Mouse (Mus musculus): ENCODE data around the gene Mkks.
"Not testable (repeated sequence)": the region's sequence is repeated elsewhere in the genome, so short reads cannot be mapped to it uniquely, and the experiment has no call there.

Gene Mkks

GRCm38 (mm10) chr2:136891068-136891950 is at the start of gene Mkks, which contains the start of the genes Slx4ip and AL731706.1:
TSS of gene Mkks (minus strand) at chr2:136891389.
TSS of gene Slx4ip (plus strand) at chr2:136891218.
TSS of gene AL731706.1 (minus strand) at chr2:136891389.
- peak; percentile 100 for DNase-seq (ENCODE audit: inconsistent age in 2 of 2, low spot score in 1 of 2)

DNA sequence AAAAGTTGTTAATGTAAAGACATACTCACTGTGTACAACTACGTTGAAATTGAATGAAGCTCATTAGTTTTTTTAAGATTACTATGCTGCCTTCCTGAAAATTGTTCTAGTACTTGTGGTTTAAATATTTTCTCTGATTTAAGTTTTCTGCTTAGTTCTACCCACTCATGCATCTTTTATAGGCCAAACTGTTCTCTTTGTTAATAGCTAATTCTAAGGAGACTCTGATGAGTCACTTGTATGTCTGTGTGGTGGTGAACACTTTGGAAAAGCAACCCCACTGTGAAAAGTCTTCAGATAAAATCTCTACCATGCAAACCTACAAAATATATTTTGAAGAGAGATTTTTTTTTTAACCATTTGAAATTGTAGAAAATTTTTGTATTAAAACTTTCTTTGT is 47.1 kb upstream of the Mkks start:
- DNase-seq (ENCODE audit: inconsistent age in 2 of 2, low spot score in 1 of 2): no peak

DNA sequence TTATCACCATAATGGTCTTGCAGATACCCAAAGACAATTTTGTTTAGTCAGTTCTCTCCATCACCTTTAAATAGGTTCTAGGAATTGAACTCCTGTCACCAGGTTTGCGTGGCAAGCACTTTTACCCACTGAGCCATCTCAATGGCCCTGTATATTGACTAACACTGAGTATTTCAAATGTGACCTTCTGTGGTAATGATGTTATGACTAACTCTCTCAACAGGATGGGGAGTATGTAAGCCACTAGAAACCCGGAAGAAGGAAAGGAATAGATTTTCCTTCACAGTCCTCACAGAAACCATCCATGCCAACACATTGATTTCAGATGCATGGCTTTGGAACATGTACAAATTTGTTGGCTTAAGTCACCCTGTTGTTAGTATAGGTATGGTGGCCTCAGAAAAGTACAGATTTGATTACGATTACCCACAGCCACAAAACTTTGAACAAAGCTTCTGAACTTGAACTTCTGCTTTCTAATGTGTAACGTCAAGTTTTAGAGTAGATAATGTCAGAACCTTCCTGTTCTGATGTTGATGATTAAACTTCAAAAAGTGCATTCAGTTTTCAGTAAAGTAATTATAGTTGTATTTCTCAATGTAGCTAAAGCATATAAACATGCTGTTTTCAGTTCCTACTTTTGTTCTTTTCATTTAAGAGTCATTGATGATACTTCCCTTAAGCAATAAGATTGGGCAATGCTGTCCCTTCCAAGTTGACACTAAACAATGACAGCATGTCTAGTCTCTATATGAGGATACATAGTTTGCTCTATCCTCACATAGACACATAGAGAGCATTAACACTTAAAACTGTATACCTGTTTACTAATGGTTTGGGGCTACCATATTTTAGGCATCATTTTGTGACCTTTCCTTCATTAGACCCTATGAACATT is 45.5 kb upstream of the Mkks start:
- DNase-seq (ENCODE audit: inconsistent age in 2 of 2, low spot score in 1 of 2): no peak

DNA sequence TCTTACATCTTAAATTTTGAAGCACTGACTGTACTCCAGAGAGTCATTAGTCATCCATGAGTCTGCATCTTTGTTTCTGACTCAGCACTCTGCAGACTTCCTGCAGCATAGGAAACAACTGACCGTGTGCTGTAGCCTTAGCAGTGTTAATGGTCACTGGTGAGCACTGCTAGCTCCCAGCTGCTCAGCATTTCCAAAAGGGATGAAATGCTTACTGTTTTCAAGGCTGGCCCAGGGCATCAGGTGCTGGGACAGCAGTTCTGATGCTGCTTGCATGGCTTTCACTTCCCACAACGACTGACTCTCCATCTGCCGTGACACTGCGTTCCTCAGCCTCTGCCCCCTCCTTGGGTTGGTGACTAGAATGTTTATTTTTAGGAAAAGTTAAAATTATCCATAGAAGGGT is 29.8 kb upstream of the Mkks start:
- DNase-seq (ENCODE audit: inconsistent age in 2 of 2, low spot score in 1 of 2): peak; percentile 59 to 80

- peak; percentile 9 to 47 for DNase-seq (ENCODE audit: inconsistent age in 2 of 2, low spot score in 1 of 2)
Measured at GRCm38 (mm10) chr2:136920257-136920993, 29.2 kb upstream of the Mkks start.

DNA sequence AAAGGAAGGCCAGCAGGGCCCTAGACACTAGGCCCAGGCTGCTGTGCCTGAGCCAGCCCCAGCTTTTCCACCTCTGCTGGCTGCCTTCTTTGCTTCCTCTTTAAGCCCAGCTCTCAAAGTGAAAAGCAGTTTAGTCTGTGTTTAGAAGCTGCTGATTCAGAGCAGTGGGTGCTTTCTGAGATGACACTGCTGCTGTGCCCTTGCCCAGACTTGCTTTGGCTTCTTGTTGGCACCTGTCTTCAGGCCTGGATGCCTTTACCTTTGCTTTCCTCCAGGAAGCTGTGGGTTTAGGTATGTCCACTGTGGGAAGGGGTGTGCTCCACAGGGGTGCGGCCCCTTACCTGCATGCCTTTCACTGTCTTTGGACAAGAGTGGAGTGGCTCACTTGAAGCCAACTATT is 28.2 kb upstream of the Mkks start:
- no peak for DNase-seq (ENCODE audit: inconsistent age in 2 of 2, low spot score in 1 of 2)

DNA sequence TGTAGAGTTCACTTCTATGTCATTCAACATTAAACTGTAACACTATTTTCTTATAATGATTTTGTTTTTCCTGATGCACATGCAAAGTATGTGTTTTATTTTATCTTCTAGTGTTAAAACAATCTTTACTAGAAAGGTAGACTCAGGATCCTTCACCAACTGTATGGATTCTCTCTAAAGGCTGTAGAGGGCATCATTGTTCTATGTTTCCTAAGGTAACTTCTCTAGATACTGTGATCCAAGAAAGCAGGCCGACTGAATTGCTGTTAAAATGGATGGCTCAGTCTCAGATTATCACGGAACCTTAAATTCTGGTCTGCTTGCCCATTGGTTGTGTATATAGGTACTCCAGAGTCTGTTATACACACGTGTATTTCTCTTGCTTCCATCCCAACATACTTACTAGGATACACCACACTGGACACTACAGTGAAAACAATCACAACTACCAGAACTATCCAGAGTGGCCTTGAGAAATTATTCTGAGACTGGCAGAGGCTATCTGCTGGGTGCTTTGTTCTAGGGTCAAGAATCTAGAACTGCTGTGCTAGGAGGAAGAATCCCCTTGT is 23.2 kb upstream of the Mkks start:
- DNase-seq (ENCODE audit: inconsistent age in 2 of 2, low spot score in 1 of 2): peak in 1 of 2 experiments; percentile 64

- DNase-seq (ENCODE audit: inconsistent age in 2 of 2, low spot score in 1 of 2): no peak
Measured at GRCm38 (mm10) chr2:136913021-136913420, 21.8 kb upstream of the Mkks start.

DNA sequence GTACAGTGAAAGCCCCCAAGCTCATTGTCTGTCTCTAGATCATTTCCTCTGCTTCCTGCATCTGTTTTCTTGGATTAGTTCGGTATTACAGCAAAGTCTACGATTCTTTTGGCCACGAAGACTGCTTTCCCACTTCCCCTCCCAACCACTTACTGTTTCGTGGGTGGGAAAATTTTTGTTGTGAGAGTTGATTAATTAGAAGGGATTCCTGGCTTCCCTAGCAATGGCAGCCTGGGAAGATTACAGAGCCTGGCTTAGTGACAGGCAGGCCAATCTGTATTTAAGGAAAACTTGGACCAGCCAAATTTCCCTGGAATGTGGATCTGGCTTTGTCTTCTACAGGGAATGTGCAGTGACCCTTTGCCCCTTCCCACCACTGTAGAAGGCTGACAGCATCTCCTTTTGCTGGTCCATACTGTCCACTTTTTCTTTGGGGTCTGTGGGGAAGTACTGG is 20.8 kb upstream of the Mkks start:
- DNase-seq (ENCODE audit: inconsistent age in 2 of 2, low spot score in 1 of 2): peak in 1 of 2 experiments; percentile 37

DNA sequence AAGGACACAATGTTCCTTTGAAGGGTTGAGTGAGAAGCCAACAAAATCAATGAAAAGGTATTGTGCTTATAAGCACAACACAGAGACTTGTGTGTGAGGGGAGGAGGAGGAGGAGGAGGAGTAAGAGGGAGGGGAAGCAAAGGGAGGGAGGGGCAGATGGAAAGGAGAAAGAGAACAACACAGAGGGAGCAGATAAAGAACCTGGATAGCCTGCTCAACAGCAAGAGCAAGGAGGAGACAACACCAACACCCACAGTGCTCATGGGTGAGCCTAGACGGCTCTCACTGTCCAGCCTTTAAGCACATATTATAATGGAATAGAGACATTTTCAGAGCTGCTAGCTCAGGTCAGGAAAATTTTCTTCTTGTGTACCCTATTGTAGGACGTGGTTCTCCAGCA is 18.1 kb upstream of the Mkks start:
- DNase-seq (ENCODE audit: inconsistent age in 2 of 2, low spot score in 1 of 2): no peak

- no peak for DNase-seq (ENCODE audit: inconsistent age in 2 of 2, low spot score in 1 of 2)
Measured at GRCm38 (mm10) chr2:136908596-136908995, 17.4 kb upstream of the Mkks start.

DNA sequence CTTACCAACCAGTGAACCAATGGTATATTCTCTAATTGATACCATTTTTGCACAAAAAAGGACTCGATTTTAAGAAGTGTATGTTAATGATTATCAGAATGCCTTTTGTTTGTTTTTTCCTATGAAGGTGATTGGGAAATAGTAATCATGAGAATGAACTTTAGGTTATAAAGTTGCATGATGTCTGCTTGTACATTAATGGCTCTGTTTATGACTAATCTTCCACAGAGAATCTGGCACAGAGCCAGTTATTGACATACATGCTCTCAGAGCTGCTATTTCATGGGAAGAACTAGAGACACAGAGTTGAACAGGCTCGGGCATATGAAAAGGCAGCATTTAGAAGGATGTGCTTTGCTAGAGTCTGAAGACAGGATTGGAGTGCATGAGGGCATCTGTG is 4.9 kb upstream of the Mkks start:
- no peak for DNase-seq (ENCODE audit: inconsistent age in 2 of 2, low spot score in 1 of 2)

DNA sequence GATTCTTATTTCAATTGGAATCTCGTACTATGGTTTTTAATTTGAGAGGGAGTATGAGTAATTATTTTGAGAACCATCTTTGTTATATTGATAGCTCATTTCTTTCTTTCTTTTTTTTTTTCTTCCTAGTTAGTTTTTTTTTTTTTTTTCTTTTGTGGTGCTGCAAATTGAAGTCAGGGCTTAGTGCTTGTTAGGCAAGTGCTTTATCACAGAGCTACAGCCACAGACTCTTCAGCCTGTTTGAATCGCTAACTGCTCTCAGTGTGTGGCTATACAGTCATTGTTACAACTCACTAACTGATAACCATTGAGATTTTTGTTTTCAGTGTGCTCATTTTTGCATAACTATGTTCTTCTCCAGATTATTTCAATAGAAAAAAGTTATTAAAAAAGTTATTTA is 3.3 kb upstream of the Mkks start:
- no peak for DNase-seq (ENCODE audit: inconsistent age in 2 of 2, low spot score in 1 of 2)

GRCm38 (mm10) chr2:136891951-136892371 is 772 bp upstream of the Mkks start:
- peak; percentile 96 to 99 for DNase-seq (ENCODE audit: inconsistent age in 2 of 2, low spot score in 1 of 2)

DNA sequence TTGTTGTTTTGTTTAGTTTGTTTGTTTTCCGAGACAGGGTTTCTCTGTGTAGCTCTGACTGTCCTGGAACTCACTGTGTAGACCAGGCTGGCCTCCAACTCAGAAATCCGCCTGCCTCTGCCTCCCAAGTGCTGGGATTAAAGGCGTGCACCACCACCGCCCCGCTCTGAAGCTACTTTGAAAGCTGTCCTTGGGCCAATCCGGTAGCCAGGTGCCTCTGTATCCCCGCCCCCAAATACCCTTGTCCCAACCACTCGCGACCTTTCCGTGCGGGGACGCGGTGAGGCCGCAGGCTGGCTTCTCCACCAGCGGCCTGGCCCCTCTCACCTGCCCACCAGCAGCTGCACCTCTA is 497 bp downstream of the Mkks start:
- not testable (repeated sequence) for DNase-seq (ENCODE audit: inconsistent age in 2 of 2, low spot score in 1 of 2)

GRCm38 (mm10) chr2:136886846-136887245 is 4.3 kb downstream of the Mkks start:
- DNase-seq (ENCODE audit: inconsistent age in 2 of 2, low spot score in 1 of 2): peak in 1 of 2 experiments; percentile 62

- no peak for DNase-seq (ENCODE audit: inconsistent age in 2 of 2, low spot score in 1 of 2)
Measured at GRCm38 (mm10) chr2:136885579-136885978, 5.6 kb downstream of the Mkks start, which contains the start of gene AL731706.2. TSS of gene AL731706.2 (minus strand) at chr2:136885679.

DNA sequence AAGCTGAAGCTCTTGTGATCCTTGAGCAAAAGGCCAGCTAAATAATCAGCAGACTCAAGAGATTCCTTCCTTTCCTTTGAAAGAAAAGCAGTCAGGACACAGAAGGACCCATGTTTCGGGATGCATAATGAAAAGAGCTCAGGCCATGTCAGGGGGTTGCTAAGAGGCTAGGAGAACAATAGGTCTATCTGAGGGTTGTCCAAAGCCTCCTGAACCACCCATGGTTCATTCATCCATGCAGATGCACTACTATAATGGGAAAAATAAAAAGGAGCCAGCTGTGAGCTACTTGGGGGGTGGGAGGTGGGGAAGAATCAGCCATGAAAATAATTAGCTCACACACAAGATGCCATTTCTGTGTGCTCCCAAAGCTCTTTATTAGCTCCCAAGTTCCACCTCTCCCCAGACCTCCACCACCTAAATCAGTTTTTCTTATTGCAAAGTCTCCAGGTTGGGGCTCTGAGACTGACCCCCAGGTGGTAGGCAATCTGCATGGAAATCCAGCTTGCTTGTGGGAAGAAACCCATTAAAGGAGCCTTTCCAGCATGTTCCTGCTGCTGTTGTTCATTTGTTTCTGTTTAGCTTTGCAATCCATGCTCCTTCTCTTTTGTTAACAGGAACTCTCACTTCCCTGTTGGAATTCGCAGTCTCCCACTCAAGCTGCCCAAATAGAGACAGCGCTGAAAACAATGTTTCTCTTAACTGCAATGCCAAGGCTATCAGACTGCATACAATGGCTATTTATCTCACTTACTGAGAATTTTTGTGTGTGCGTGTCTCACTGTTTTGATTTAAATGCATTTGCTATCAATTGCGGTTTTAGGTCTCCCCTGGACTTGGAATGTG is 36.4 kb downstream of the Mkks start:
- DNase-seq (ENCODE audit: inconsistent age in 2 of 2, low spot score in 1 of 2): no peak

DNA sequence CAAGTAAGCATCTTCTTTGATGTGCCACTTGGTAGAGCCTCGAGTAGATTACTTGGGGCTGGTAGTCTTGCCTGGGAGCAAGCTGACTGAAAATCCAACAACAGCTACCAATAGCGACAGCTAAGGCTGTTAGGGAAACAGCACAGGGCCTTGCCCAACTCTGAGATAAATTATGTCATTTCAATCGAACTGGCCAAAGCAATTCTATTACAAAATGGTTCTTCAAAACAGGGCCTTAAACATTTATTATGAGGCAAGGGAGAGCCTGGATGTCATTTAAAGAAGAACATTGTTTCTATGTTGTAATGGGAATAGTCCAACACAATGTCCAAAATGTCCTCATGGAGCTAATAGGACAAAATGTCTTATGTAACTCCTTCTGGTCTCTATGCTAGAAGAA is 40.8 kb downstream of the Mkks start:
- DNase-seq (ENCODE audit: inconsistent age in 2 of 2, low spot score in 1 of 2): peak in 1 of 2 experiments; percentile 38

DNA sequence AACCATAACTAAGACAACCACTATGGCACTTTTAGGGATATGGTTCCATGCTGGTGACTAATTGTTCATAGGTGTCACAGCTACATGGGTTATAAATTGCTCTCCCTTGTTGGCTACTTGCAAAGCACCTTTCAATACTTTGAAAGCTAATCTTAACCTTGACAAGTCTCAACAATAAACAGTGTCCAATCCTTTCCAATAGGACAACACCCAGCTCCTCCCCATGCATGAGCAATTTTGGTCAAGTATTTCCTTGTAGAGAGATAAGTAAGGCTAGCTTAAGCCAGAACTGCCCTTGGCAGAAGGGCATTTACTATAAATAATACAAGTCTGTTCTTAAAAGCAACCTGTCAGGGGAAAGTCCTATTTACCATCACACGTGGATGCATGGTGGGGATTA is 53.2 kb downstream of the Mkks start:
- peak in 1 of 2 experiments; percentile 54 for DNase-seq (ENCODE audit: inconsistent age in 2 of 2, low spot score in 1 of 2)
